Mouse (Mus musculus) urinary bladder, postnatal 10 days (tissue): ENCODE results near the gene H1f0.

Experiments
- DNase-seq: peaks from one replicate; pipeline ENCODE4 v3.0.0; 2022; ENCODE audit warnings: low spot score

H1f0 gene

GRCm38 (mm10) chr15:79071117-79072039 is 43.1 kb downstream of the H1f0 start:
- DNase-seq, result no peak

- DNase-seq, result no peak
Measured at GRCm38 (mm10) chr15:79073752-79074151, 45.5 kb downstream of the H1f0 start.

GRCm38 (mm10) chr15:79074446-79074845 is 46.2 kb downstream of the H1f0 start:
- DNase-seq, result no peak

GRCm38 (mm10) chr15:79074913-79075532 is 46.8 kb downstream of the H1f0 start, which contains the start of gene Eif3l:
Gene Eif3l (plus strand): TSS chr15:79075179.
- peak; percentile 57 for DNase-seq

GRCm38 (mm10) chr15:79075658-79076365 is 47.6 kb downstream of the H1f0 start:
- no peak for DNase-seq

GRCm38 (mm10) chr15:79079567-79079966 is 51.3 kb downstream of the H1f0 start:
- DNase-seq, result no peak
